Mouse (Mus musculus): ENCODE data around the gene Olfr221.
A peak's percentile ranks its signal among the peaks of the same experiment; 100 is the strongest.
"Not testable (repeated sequence)": the region's sequence is repeated elsewhere in the genome, so short reads cannot be mapped to it uniquely, and the experiment has no call there.

The Olfr221 gene

GRCm38 (mm10) chr14:52042359-52042758, at the start of gene Olfr221:
Gene Olfr221, minus strand, starts transcription at chr14:52042459.
- not testable (repeated sequence) for DNase-seq

DNA sequence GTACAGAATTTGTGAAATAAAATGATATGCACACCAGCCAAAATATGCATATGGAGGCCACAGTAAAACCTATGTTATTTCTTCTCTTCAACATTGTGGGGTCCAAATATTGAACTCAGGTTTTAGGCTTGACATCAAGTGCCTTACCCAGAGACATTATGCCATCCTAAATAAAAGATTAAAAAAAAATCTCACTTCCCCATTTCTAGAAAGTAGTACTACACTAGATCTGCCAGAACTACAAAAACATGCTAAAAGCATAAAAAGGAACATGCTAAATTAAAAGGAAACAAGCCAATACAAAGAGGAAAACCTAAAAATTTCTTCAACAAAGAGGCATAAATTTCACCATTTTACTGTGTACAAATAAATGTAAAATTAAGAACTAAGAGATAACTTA, 40.8 kb upstream of the Olfr221 start:
- no peak for DNase-seq

DNA sequence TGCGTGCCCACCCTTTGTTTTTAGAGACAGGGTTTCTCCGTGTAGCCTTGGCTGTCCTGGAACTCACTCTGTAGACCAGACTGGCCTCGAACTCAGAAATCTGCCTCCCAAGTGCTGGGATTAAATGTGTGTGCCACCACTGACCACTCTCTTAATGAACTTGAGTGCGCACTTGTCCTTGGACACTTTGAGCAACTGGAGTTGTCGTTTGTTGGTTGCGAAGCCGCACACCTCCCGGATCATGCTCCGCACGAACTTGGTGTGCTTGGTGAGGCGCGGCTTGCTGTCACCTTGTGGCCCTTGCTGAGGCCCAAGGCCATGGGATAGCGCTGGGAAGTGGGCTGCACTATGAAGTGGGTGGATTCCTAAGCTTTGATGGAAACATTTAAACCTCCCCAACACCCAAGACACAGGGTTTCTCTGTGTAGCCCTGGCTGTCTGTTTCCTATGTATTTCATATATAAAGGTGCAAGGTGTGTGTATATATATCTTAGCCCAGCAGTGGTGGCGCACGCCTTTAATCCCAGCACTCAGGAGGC, 29.4 kb upstream of the Olfr221 start:
- DNase-seq = no peak

GRCm38 (mm10) chr14:52066135-52066534, 23.9 kb upstream of the Olfr221 start:
- DNase-seq = no peak

- DNase-seq = no peak
Measured at GRCm38 (mm10) chr14:52061798-52062197, 19.5 kb upstream of the Olfr221 start.

DNA sequence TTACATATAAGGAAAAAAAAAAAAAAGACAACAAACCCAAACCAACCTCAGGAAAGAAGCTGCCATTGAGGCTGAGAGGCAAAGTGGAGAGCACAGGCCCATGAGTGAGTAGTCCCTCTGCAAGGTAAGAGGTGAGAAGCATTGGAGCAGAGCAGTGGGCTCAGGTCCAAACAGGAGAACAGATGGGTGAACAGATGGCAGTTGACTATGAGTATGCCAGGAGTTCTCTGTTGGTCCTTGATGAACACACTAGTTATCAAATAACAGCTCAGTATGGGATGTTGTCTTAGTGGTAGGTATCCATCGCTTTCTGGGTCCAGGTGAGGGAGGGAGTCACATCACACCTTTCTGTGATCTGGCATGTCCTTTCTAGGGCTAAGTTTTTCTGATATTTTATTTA, 18.5 kb upstream of the Olfr221 start:
- DNase-seq = peak; percentile 22

- DNase-seq = no peak
Measured at GRCm38 (mm10) chr14:52059982-52060381, 17.7 kb upstream of the Olfr221 start.

GRCm38 (mm10) chr14:52052720-52053119, 10.5 kb upstream of the Olfr221 start:
- DNase-seq = not testable (repeated sequence)

DNA sequence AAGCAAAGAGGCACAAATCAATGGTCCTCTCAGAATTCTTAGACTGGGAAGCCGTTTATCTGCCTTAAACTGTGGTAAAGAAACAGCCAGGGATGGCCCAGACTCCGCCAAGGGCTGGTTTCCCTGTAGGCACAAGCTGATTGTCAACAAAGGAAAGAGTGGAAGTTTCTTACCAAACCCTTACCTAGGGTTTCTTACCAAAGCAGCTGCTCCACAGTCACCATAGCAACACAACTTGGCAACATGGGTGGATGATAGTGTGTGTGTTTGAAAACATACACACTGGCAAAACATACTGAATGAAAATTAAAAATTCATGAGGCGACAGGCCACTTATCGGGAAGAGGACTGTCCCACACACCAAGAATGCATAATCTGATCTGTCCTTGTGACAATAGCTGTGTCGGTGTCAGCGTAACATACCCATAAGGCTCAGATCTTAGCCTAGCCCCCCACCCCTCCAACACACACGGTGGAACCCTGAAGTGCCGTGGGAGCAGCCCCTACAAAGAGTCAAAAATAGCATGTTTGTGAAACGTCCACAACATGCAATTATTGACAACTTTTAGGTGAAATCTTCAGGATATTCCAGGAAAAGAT, 3.8 kb upstream of the Olfr221 start:
- no peak for DNase-seq

- no peak for DNase-seq
Measured at GRCm38 (mm10) chr14:52044901-52045678, 2.8 kb upstream of the Olfr221 start.

DNA sequence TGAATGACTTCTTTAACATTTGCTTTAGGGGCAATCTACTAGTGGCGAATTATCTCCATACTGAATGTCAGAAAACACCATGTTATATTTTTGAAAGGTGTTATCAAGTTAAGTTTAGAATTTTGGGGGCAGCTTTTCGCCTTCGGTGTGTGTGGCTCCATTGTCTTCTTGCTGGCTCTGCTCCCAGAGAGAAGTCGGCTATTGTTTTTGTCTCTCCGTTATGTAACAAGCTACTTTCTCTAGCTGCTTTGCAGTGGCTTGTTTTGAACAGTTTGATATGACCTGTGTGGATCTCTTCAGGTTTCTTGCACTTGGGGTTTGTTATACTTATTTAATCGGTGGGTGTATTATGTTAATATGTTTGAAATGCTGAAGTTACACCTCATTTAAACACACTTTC, 1.2 kb upstream of the Olfr221 start:
- DNase-seq = no peak

DNA sequence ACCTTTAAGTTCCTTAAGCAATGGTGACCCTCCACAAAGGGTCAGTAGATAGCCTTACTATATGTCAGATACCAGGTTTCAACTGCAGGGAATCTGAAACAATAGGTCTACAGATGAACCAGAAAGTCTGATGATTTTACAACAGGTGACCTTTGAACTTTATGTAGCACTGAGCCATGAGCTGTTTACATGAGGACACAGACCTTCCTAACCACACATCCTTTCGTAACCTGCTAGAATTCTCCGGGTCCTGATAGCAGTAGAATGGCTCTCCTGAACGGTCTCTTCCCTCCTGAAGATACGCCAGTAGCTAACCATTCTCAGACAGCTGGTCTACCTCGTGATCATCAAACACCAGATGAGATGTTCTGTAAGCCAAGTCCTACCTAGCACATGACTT, 2.9 kb downstream of the Olfr221 start:
- DNase-seq = no peak

DNA sequence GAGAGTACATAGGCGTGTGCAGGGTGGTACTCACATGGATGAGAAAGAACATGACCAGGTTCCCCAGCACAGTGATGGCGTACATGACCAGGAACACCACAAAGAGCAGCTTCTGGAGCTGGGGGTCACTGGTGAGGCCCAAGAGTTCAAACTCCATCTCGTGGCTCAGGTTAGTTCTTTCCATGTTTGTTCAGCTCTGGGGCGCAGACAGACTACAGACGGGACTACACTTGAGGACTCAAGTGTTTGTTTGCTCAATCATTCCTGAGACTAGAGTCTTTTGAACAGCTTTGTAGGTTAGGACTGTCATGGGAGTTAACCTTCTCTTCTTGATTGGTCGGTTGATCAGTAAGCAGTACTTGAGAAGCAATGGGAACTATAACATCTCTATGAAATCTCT, 6.3 kb downstream of the Olfr221 start:
- no peak for DNase-seq

DNA sequence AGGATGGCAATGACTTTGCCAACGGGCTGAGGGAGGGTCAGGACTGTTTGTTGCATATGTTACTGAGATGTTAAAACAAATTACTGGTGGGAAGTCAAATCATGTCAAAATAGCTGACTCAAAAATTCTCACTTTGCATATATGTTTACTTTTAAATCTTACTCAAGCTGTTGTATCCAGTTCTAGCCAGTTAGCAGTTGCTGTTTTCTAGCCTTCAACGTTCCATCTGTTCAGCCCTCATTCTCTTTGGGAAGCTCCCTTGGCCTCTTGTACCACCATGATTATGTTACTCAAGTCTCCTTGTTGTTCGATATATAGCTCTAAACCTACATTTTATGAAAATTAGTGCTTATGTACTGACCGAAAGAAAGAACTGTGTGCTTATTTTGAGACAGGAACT, 15.9 kb downstream of the Olfr221 start:
- no peak for DNase-seq

DNA sequence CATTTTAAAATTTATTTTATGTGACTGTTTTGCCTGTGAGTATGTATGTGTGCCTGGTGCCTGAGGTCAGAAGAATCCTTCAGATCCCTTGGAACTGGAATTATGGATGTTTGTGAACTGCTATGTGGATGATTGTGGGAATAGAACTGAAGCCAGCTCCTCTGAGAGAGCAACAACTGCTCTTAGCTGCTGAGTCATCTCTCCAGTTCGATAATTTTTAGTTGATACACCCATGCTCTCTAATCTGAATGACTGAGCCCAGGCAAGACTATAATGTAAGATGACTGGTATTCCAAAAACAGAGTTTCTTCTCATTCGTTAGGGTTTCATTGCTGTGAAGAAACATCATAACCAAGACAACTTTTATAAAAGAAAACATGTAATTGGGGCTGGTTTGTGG, 18.1 kb downstream of the Olfr221 start:
- DNase-seq = no peak

DNA sequence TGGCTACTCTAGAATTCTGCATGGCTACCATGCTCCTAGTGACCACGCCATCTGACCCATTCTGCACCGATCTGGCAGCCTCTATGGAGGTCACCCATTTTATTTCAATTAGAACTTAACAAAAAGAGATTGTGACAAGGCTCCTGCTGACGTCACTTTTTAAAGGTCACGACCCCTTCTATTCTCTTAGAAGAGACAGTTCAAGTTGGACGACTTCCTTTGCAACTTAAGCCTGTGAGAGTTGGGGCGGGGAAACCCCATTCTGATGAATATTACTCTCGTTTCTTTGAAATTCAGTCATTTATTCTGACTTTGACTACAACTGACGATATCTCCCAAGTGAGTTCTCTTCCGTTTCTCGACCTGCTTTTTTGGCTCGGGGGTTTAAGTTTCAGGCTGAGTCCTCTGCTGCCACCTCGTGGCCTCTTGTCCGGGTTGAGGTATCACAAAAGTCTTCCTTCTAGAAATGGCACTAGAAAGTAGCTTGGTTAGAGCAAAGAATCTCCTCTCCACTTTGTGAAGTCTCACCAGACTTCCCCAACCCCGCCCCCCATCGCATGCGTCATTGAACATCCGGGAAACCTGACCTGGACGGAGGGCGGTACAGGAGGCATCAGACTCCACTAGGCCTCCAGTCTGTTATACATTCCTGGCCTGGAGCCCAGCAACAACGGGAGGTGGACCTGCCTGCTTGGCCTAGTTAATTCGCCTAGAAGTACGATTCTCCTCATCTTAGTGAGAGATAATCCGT, 19.4 kb downstream of the Olfr221 start:
- DNase-seq = peak; percentile 81

DNA sequence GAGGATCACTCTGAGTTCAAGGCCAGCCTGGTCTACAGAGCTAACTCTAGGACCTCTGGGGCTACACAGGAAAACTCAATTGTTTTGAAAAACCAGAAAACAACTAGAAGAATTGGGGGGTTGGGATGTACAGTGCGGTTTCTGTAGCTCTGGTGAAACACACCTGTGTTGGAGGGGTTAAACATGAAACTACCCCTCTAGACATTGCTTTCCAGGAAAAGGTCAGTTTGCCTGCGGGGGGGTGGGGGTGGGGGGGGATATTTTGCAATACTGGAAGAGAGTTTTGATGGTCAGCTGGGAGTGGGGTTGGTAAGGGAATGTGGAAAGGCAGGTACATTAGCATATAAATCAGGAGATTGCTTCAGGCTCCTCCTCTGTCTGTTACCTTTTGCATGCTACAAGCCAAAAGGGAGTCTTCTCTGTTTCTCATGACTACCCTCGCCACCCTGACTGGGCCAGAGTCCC, 20.0 kb downstream of the Olfr221 start:
- DNase-seq = no peak

GRCm38 (mm10) chr14:52021568-52022212, 20.6 kb downstream of the Olfr221 start:
- no peak for DNase-seq

- no peak for DNase-seq
Measured at GRCm38 (mm10) chr14:52021138-52021529, 21.1 kb downstream of the Olfr221 start.

GRCm38 (mm10) chr14:52020486-52021137, 21.6 kb downstream of the Olfr221 start, which contains the start of gene Zfp219:
Gene Zfp219, minus strand, starts transcription at chr14:52020733.
- peak; percentile 74 for DNase-seq

DNA sequence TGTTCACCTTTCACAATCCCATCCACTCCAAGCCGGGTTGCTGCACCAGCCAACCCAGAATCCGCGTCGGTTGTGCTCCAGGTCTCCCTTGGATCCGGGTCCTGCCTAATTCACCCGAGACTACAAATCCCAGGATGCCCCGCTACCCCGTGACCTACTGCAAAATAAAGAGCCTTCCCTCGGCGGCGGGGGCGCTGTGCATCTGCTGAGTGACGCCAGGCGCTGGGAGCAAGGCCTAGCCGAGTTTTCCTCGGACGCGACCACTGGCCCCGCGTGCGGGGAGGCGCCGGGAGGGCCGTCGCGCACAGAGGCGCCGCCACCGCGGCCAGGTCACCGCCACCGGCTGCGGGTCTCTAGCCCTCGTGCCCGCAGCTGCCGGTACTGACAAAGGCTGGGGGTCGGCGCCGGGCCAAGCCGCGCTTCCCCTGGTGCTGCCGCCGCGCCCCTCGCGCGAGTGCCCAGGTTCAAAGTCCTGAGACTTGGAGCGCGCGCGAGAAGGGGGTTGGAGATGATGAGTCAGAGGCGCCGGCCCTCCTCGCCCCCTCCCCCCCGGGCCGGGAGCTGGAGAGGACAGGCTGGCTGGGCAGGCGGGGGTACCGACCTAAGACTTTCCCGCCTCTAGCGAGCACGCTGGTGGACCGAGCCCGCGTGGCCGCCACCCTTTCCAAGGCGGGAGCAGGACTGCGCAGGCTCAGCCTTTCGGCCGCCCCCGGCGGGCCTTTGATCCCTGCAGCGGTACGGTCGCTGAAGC, 22.5 kb downstream of the Olfr221 start:
- peak; percentile 98 for DNase-seq

Measured in layer of hippocampus, adult 9-11 months (tissue).